Mouse (Mus musculus): Measurements from ENCODE around the gene Gal3st2c.
"Not testable (repeated sequence)": the region's sequence is repeated elsewhere in the genome, so short reads cannot be mapped to it uniquely, and the experiment has no call there.

- not testable (repeated sequence) for TF ChIP-seq USF1 (IDR thresholded peaks at IDR 0.05; ENCODE audit: low read depth); CTCF (IDR thresholded peaks at IDR 0.05; ENCODE audit: control insufficient read depth, insufficient read depth, insufficient read length); MAX (IDR thresholded peaks at IDR 0.05); MYOG (IDR thresholded peaks at IDR 0.05; ENCODE audit: control insufficient read depth, extremely low read depth, insufficient read length); MYOD1 (IDR thresholded peaks at IDR 0.05; ENCODE audit: control insufficient read depth, insufficient read length, low read depth)
Measured at GRCm38 (mm10) chr1:93978287-93978686, 12.0 kb upstream of the Gal3st2c start.

Measured in C2C12 (cell line).